Mouse (Mus musculus): ENCODE results near the gene Gp1bb. TPM values are rescaled to one million over a fixed set of nuclear protein-coding genes. Genes with fewer than 3 reads are reported as not detected.

Gp1bb gene
- polyA plus RNA-seq, 2 experiments = 15.0 to 23.6 TPM

DNA sequence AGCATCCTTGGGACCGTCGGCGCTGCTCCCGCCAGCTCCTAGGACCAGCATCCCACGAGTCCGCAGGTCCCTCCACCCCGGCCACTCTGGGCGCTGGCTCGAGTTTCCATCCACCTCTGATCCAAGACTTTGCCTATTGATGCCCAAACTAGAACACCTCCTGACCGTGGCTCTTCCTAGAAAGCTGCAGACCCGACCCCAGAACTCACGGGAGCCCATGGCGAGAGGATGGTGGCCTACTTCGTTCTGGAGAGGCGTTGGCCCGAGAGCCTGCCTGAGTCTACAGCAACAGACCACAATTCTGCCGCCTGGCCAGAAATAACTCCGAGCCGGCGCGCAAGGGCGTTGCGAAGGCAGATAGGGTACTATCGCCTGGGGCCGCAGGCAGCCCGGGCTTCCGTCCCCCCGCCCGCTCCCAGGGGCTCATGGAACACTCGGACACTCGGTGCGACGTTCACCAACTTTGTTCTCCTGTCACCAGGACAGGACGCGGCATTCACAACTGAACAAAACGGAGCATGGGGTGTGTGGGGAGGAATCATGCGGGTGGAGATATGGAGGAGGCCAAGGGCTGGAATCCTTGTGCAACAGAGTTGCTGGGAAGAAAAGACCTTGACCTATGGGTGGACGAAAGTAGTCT lies 721 bp downstream of the Gp1bb start:
- Histone ChIP-seq H3K4me1 (replicated peaks; ENCODE audit: control insufficient read depth in 2 of 2, insufficient read depth in 2 of 2, low read length in 1 of 2) (peaks cover 0 to 5% of the 10 kb centered on the region in 2 experiments; a peak in 2 of 4 replicates), H3K36me3 (replicated peaks; ENCODE audit: control insufficient read depth, insufficient read depth, low read depth) (no peaks in the 10 kb centered on the region), H3K4me3 (ENCODE audit: insufficient read depth in 1 of 2, low read depth in 2 of 2, low read length in 2 of 2) (peak overlapping the region; percentile 2 to 29; a peak in 2 of 4 replicates), H3K27me3 (ENCODE audit: control insufficient read depth, insufficient read depth, low read length) (peaks cover 78% of the 10 kb centered on the region), H3K4me2 (ENCODE audit: low read depth) (peak overlapping the region; percentile 43; the same call in 1 of the 2 replicates), H3K9ac (replicated peaks) (no peak overlapping the region), H3K9me3 (ENCODE audit: control insufficient read depth, low read length) (no peaks in the 10 kb centered on the region), H3K27ac (no peak overlapping the region)
- no peak for TF ChIP-seq EP300 (IDR thresholded peaks at IDR 0.05; ENCODE audit: low read depth)
- TF ChIP-seq CTCF (IDR thresholded peaks at IDR 0.05; ENCODE audit: low read depth) = no peak
- DNase-seq (ENCODE audit: low read depth in 3 of 3, low spot score in 3 of 3) (no peak), ATAC-seq (ENCODE audit: insufficient read depth) (no peak)
- 1% methylated on average over 38 of the region's 38 CpGs for WGBS (ENCODE audit: insufficient replicate concordance)

DNA sequence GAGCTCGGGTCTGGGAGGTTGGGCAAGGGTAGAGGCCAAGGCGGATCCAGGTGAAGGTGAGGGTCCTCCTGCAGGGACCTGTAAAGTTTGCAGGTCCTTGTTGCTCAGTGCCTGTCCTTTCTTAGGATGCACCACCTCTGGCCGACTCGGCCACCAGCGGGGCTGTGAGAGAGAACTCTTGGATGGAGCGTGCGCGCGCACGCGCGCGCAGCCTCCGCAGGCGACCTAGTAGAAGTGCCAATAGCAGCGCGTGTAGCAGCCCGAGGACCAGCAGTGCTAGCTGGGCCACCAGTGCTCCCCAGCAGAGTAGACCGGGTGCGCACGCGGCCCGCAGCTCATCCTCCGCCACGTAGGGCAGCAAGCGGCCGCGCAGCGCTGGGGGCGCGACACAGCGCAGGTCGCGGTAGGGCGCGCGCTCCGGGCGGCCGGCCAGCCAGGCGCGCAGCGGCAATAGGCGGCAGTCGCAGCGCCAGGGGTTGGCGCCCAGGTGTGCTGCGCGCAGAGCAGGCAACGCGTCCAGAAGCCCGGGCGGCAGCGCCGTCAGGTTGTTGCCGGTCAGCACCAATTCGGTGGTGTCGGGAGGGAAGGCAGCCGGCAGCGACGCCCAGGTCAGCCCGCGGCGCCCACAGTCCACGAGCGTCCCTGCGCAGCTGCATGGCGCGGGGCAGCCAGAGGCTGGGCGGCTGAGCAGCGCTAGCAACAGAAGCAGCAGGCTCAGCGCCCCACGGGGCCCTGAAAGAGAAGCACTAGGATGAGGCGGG lies 1.4 kb downstream of the Gp1bb start:
- TF ChIP-seq EP300 (IDR thresholded peaks at IDR 0.05; ENCODE audit: low read depth) (no peak), CTCF (IDR thresholded peaks at IDR 0.05; ENCODE audit: low read depth) (no peak)
- no peak overlapping the region for H3K27ac ChIP-seq
- ATAC-seq (ENCODE audit: insufficient read depth) (no peak), DNase-seq (ENCODE audit: low read depth in 3 of 3, low spot score in 3 of 3) (no peak)
- 1% methylated on average over 74 of the region's 74 CpGs for WGBS (ENCODE audit: insufficient replicate concordance)
- H3K9me3 ChIP-seq (ENCODE audit: control insufficient read depth, low read length) = no peaks in the 10 kb centered on the region
- no peak overlapping the region for H3K9ac ChIP-seq (replicated peaks)
- H3K36me3 ChIP-seq (replicated peaks; ENCODE audit: control insufficient read depth, insufficient read depth, low read depth) = no peaks in the 10 kb centered on the region
- H3K4me1 ChIP-seq (replicated peaks; ENCODE audit: control insufficient read depth in 2 of 2, insufficient read depth in 2 of 2, low read length in 1 of 2) = peaks cover 0 to 5% of the 10 kb centered on the region in 2 experiments; a peak in 2 of 4 replicates
- peak overlapping the region; percentile 16 to 29; a peak in 3 of 4 replicates for H3K4me3 ChIP-seq (ENCODE audit: insufficient read depth in 1 of 2, low read depth in 2 of 2, low read length in 2 of 2)
- peak overlapping the region; percentile 43 for H3K4me2 ChIP-seq (ENCODE audit: low read depth)
- peaks cover 71% of the 10 kb centered on the region for H3K27me3 ChIP-seq (ENCODE audit: control insufficient read depth, insufficient read depth, low read length)

DNA sequence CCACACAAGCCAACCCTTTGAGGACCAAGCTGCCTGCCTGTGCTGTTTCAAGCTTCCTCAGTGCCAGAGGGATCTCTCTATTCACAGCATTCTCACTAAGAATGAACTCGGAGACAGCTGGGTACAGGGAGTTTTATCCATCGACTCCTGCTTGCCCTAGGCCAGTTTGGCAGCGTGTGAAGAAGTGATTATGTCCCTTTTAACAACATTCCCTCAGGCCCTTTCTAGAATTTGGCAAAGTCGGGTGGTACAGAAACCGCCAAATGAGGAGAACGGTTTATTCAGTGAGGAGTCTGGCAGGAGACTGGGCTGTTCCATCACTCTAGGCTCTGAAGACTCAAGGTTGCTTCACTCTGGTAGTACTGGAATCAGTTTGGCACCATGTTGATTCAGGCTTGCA lies 2.0 kb downstream of the Gp1bb start:
- Histone ChIP-seq H3K9ac (replicated peaks) (no peak overlapping the region), H3K4me2 (ENCODE audit: low read depth) (no peak overlapping the region), H3K36me3 (replicated peaks; ENCODE audit: control insufficient read depth, insufficient read depth, low read depth) (no peaks in the 10 kb centered on the region), H3K4me3 (ENCODE audit: insufficient read depth in 1 of 2, low read depth in 2 of 2, low read length in 2 of 2) (no peak overlapping the region), H3K27ac (no peak overlapping the region), H3K27me3 (ENCODE audit: control insufficient read depth, insufficient read depth, low read length) (peaks cover 65% of the 10 kb centered on the region), H3K9me3 (ENCODE audit: control insufficient read depth, low read length) (no peaks in the 10 kb centered on the region), H3K4me1 (replicated peaks; ENCODE audit: control insufficient read depth in 2 of 2, insufficient read depth in 2 of 2, low read length in 1 of 2) (peaks cover 0 to 5% of the 10 kb centered on the region in 2 experiments; a peak in 2 of 4 replicates)
- DNase-seq (ENCODE audit: low read depth in 3 of 3, low spot score in 3 of 3) = no peak
- no peak for ATAC-seq (ENCODE audit: insufficient read depth)
- 30% methylated on average over 6 of the region's 6 CpGs for WGBS (ENCODE audit: insufficient replicate concordance)
- TF ChIP-seq CTCF (IDR thresholded peaks at IDR 0.05; ENCODE audit: low read depth) = no peak
- no peak for TF ChIP-seq EP300 (IDR thresholded peaks at IDR 0.05; ENCODE audit: low read depth)

DNA sequence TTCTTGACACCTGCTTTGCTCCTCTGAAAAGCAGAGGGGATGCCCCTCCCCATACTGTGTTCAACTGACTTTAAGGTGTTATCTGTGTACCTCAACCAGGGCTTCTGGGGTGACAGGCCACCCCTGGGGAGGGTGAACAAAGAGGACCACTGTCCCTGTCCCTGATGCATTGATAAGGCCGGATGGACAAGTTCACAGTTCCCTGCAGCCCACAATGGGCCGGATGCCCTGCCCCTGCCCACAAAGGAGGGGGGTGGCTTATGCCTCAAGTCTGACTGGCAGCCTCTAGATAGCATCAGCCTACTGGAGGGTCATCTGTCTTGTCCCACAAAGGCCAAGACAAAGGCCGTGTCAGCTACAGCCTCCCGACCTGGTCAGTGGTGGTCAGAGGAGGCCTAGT lies 3.1 kb downstream of the Gp1bb start:
- Histone ChIP-seq H3K9ac (replicated peaks) (no peak overlapping the region), H3K27ac (no peak overlapping the region), H3K4me2 (ENCODE audit: low read depth) (no peak overlapping the region), H3K4me3 (ENCODE audit: insufficient read depth in 1 of 2, low read depth in 2 of 2, low read length in 2 of 2) (no peak overlapping the region), H3K9me3 (ENCODE audit: control insufficient read depth, low read length) (no peaks in the 10 kb centered on the region), H3K36me3 (replicated peaks; ENCODE audit: control insufficient read depth, insufficient read depth, low read depth) (no peaks in the 10 kb centered on the region), H3K27me3 (ENCODE audit: control insufficient read depth, insufficient read depth, low read length) (peaks cover 54% of the 10 kb centered on the region), H3K4me1 (replicated peaks; ENCODE audit: control insufficient read depth in 2 of 2, insufficient read depth in 2 of 2, low read length in 1 of 2) (peaks cover 0 to 5% of the 10 kb centered on the region in 2 experiments; a peak in 2 of 4 replicates)
- TF ChIP-seq CTCF (IDR thresholded peaks at IDR 0.05; ENCODE audit: low read depth) (no peak), EP300 (IDR thresholded peaks at IDR 0.05; ENCODE audit: low read depth) (no peak)
- ATAC-seq (ENCODE audit: insufficient read depth) (no peak), DNase-seq (ENCODE audit: low read depth in 3 of 3, low spot score in 3 of 3) (no peak)
- 21% methylated on average over 4 of the region's 4 CpGs for WGBS (ENCODE audit: insufficient replicate concordance)

DNA sequence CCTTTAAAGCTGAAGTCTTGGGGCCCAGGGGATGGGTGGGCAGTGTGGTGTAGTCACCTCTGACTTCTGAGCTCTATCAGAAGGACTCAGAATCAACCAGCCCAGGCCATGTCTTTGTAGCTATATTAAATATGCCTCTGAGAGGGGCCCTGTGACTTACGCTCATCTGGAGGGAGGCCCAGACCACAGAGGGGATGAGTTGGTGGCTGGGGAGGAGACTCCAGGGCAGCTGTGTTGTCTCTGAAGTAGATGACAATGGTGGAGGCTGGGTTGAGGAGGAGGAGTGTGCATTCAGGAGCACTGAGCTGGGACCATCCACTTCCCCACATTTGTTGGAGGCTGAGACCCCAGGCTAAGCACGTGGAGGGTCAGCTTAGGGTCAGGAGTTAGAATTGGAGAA lies 3.9 kb downstream of the Gp1bb start:
- no peak overlapping the region for H3K9ac ChIP-seq (replicated peaks)
- no peak for TF ChIP-seq CTCF (IDR thresholded peaks at IDR 0.05; ENCODE audit: low read depth)
- no peak for TF ChIP-seq EP300 (IDR thresholded peaks at IDR 0.05; ENCODE audit: low read depth)
- no peak overlapping the region for H3K4me3 ChIP-seq (ENCODE audit: insufficient read depth in 1 of 2, low read depth in 2 of 2, low read length in 2 of 2)
- peaks cover 0 to 5% of the 10 kb centered on the region in 2 experiments; a peak in 2 of 4 replicates for H3K4me1 ChIP-seq (replicated peaks; ENCODE audit: control insufficient read depth in 2 of 2, insufficient read depth in 2 of 2, low read length in 1 of 2)
- H3K27me3 ChIP-seq (ENCODE audit: control insufficient read depth, insufficient read depth, low read length) = peaks cover 46% of the 10 kb centered on the region
- no peaks in the 10 kb centered on the region for H3K9me3 ChIP-seq (ENCODE audit: control insufficient read depth, low read length)
- WGBS (ENCODE audit: insufficient replicate concordance) = 47% methylated on average over 2 of the region's 2 CpGs
- no peak overlapping the region for H3K27ac ChIP-seq
- no peaks in the 10 kb centered on the region for H3K36me3 ChIP-seq (replicated peaks; ENCODE audit: control insufficient read depth, insufficient read depth, low read depth)
- DNase-seq (ENCODE audit: low read depth in 3 of 3, low spot score in 3 of 3) (no peak), ATAC-seq (ENCODE audit: insufficient read depth) (no peak)
- no peak overlapping the region for H3K4me2 ChIP-seq (ENCODE audit: low read depth)

All from liver, embryonic 14.5 days (tissue).